12 mouse cellular contexts compared by ENCODE assay signal in genomic region chr1:190149233-190149741, GRCm38 (mm10). TPM values are rescaled to one million over a fixed set of nuclear protein-coding genes. Genes with fewer than 3 reads are reported as not detected.
DNase-seq lines count a peak whose midpoint lies in the region; ATAC-seq lines count a peak whose summit lies in the region.
"Had no signal": no experiment of that assay in that cellular context is flagged by ENCODE, and none has a peak within 500 bp of the region (broad histone marks: within the 10 kb centered on the region; RNA-seq: fewer than 3 reads in every experiment).

No protein-coding gene starts in this region.

- 0 out of 2 replicates have a peak overlapping the region, but pooled peaks have one; percentile 7 for H3K4me3 ChIP-seq in kidney, embryonic 16.5 days (ENCODE audit: low read length)
- H3K4me3 ChIP-seq in forebrain, embryonic 10.5 days = peak overlapping the region; percentile 25; the same call in 1 of the 2 replicates
- no peak overlapping the region for H3K4me3 ChIP-seq in hindbrain, embryonic 16.5 days (ENCODE audit: low read length)
- no peak overlapping the region for H3K4me3 ChIP-seq in neural tube, embryonic 12.5 days

- DNase-seq in kidney, postnatal 25 days = no peak
- no peak for DNase-seq in forebrain, embryonic 10.5 days (ENCODE audit: extremely low spot score, low spot score)
- no peak for DNase-seq in right cerebral cortex, postnatal 25 days
- no peak for DNase-seq in frontal cortex, postnatal 10 days (ENCODE audit: low spot score in 2 of 2)
- DNase-seq: gastrocnemius, postnatal 36 days; kidney, adult 11 months; lung, postnatal 10 days; thymus, adult 2 months had no signal

- 22% methylated on average over 17 of the region's 17 CpGs for WGBS in kidney, embryonic 16.5 days
- 33% methylated on average over 17 of the region's 17 CpGs for WGBS in forebrain, embryonic 10.5 days
- WGBS in hindbrain, embryonic 16.5 days = 19% methylated on average over 17 of the region's 17 CpGs
- WGBS in neural tube, embryonic 12.5 days = 13% methylated on average over 17 of the region's 17 CpGs

- ATAC-seq in kidney, embryonic 16.5 days (ENCODE audit: low FRiP score, low TSS enrichment) = no peak; the same call in 1 of the 2 replicates
- peak; percentile 50; the same call in 1 of the 2 replicates for ATAC-seq in hindbrain, embryonic 16.5 days
- peak; percentile 87 for ATAC-seq in neural tube, embryonic 12.5 days (ENCODE audit: low FRiP score, low read depth)
- ATAC-seq in inflammation-experienced regulatory T-cells, adult 6 months = no peak

- H3K9me3 ChIP-seq in kidney, embryonic 16.5 days (ENCODE audit: low read length) = no peaks in the 10 kb centered on the region
- H3K9me3 ChIP-seq in forebrain, embryonic 10.5 days = no peaks in the 10 kb centered on the region
- no peaks in the 10 kb centered on the region for H3K9me3 ChIP-seq in hindbrain, embryonic 16.5 days (ENCODE audit: control insufficient read depth, low read length)
- no peaks in the 10 kb centered on the region for H3K9me3 ChIP-seq in neural tube, embryonic 12.5 days

- no peak overlapping the region for H3K9ac ChIP-seq in kidney, embryonic 16.5 days (replicated peaks; ENCODE audit: low read length)
- no peak overlapping the region for H3K9ac ChIP-seq in hindbrain, embryonic 16.5 days (ENCODE audit: low read depth, low read length)
- H3K9ac ChIP-seq in neural tube, embryonic 12.5 days = no peak overlapping the region

- H3K36me3 ChIP-seq in kidney, embryonic 16.5 days (ENCODE audit: insufficient read depth, low read length) = no peaks in the 10 kb centered on the region
- no peaks in the 10 kb centered on the region for H3K36me3 ChIP-seq in forebrain, embryonic 10.5 days (replicated peaks)
- H3K36me3 ChIP-seq in hindbrain, embryonic 16.5 days (ENCODE audit: control insufficient read depth, insufficient read depth, low read length) = no peaks in the 10 kb centered on the region
- H3K36me3 ChIP-seq in neural tube, embryonic 12.5 days = peaks cover 7% of the 10 kb centered on the region; the same call in 1 of the 2 replicates

- H3K27me3 ChIP-seq in kidney, embryonic 16.5 days (ENCODE audit: insufficient read depth, low read length) = peaks cover 10% of the 10 kb centered on the region; the same call in 1 of the 2 replicates
- peaks cover 61% of the 10 kb centered on the region for H3K27me3 ChIP-seq in forebrain, embryonic 10.5 days (ENCODE audit: poor library complexity, severe bottlenecking)
- no peaks in the 10 kb centered on the region; the same call in 1 of the 2 replicates for H3K27me3 ChIP-seq in hindbrain, embryonic 16.5 days (replicated peaks; ENCODE audit: control insufficient read depth, insufficient read depth, low read length)
- no peaks in the 10 kb centered on the region for H3K27me3 ChIP-seq in neural tube, embryonic 12.5 days (replicated peaks)

- no peaks in the 10 kb centered on the region for H3K4me1 ChIP-seq in kidney, embryonic 16.5 days (ENCODE audit: insufficient read depth, low read length)
- peaks cover 29% of the 10 kb centered on the region for H3K4me1 ChIP-seq in forebrain, embryonic 10.5 days
- peaks cover 8% of the 10 kb centered on the region for H3K4me1 ChIP-seq in hindbrain, embryonic 16.5 days (ENCODE audit: control insufficient read depth, insufficient read depth, low read depth, low read length)
- H3K4me1 ChIP-seq in neural tube, embryonic 12.5 days = peaks cover 47% of the 10 kb centered on the region

- peak overlapping the region; percentile 30; the same call in 1 of the 2 replicates for H3K4me2 ChIP-seq in kidney, embryonic 16.5 days (replicated peaks; ENCODE audit: low read depth, low read length)
- H3K4me2 ChIP-seq in hindbrain, embryonic 16.5 days (ENCODE audit: low read length) = peak overlapping the region; percentile 35
- peak overlapping the region; percentile 48 for H3K4me2 ChIP-seq in neural tube, embryonic 12.5 days (replicated peaks)

- H3K27ac ChIP-seq in kidney, embryonic 16.5 days (ENCODE audit: low read length) = no peak overlapping the region
- H3K27ac ChIP-seq in forebrain, embryonic 10.5 days = 0 out of 2 replicates have a peak overlapping the region, but pooled peaks have one; percentile 42
- H3K27ac ChIP-seq in hindbrain, embryonic 16.5 days (ENCODE audit: low read depth, low read length) = no peak overlapping the region
- H3K27ac ChIP-seq in neural tube, embryonic 12.5 days = no peak overlapping the region

RNA-seq across cellular contexts. Expression of gene Prox1, which starts 21.2 kb away (rescaled TPM):
- 0.89 and 1.3 TPM in 2 replicates for polyA plus RNA-seq in kidney, embryonic 16.5 days (2015; fragmentation: Nextera tagmentation; extraction: Ambion mirVana)
- 3.1 and 3.8 TPM in 2 replicates for polyA plus RNA-seq in forebrain, embryonic 10.5 days (2016; fragmentation: Nextera tagmentation; extraction: Ambion mirVana)
- polyA plus RNA-seq in hindbrain, embryonic 16.5 days (2015; fragmentation: Nextera tagmentation; extraction: Ambion mirVana) = 6.1 and 6.9 TPM in 2 replicates
- polyA plus RNA-seq in neural tube, embryonic 12.5 days (2016; fragmentation: Nextera tagmentation; extraction: Ambion mirVana) = 17.7 and 18.6 TPM in 2 replicates
- under 1 TPM in 1 of 3 experiments, not detected in 2; 0.18 TPM for polyA plus RNA-seq in inflammation-experienced regulatory T-cells, adult 6 months (2017; shearing (Covaris generic))

Comparison
In these comparisons a context has a peak if more than half of its experiments do, and no peak if none do; other contexts are left out.
1. ATAC-seq: peak in hindbrain, embryonic 16.5 days (single experiment) and neural tube, embryonic 12.5 days (single experiment); none in kidney, embryonic 16.5 days (single experiment) and inflammation-experienced regulatory T-cells, adult 6 months (single experiment).
2. H3K4me3 ChIP-seq: peak in kidney, embryonic 16.5 days (single experiment) and forebrain, embryonic 10.5 days (single experiment); none in hindbrain, embryonic 16.5 days (single experiment) and neural tube, embryonic 12.5 days (single experiment).
3. Peak in every context shown above with its lines, with median percentiles within 50 percentile points of each other: H3K4me2 ChIP-seq.